Mouse (Mus musculus) heart, postnatal 0 days (tissue): Measurements from ENCODE around the gene Olfr1393.

Experiments
- CTCF ChIP-seq: IDR thresholded peaks from 2 replicates; pipeline ENCODE4 v1.5.1; 2016; ENCODE audit warnings: antibody characterized with exemption, control low read depth, low read depth
- EP300 ChIP-seq: IDR thresholded peaks from 2 replicates; pipeline ENCODE4 v1.6.1; 2016; ENCODE audit warnings: antibody characterized with exemption, low read depth

- TF ChIP-seq CTCF (no peak), EP300 (no peak)
Observed at GRCm38 (mm10) chr11:49278222-49278621, at the start of gene Olfr1393.
